Mouse (Mus musculus) gastrocnemius, adult 2 months (tissue): Measurements from ENCODE around the gene Crip2. TPM values are rescaled to one million over a fixed set of nuclear protein-coding genes. Genes with fewer than 3 reads are reported as not detected.

Experiments
- DNase-seq: peaks from one replicate; pipeline ENCODE4 v3.0.0; 2022
- H3K27ac ChIP-seq: fragments of 200-600 bp; 2 replicates; pipeline ENCODE4 v1.8.1; 2022; ENCODE audit warnings: mild to moderate bottlenecking
- H3K4me3 ChIP-seq: fragments of 200-600 bp; 2 replicates; pipeline ENCODE4 v1.8.1; 2022; ENCODE audit warnings: mild to moderate bottlenecking, moderate library complexity
- CTCF ChIP-seq: fragments of 200-600 bp; IDR thresholded peaks from 2 replicates; pipeline ENCODE4 v1.8.1; 2022; ENCODE audit warnings: antibody characterized with exemption, mild to moderate bottlenecking, moderate library complexity
- intact Hi-C: fragments of 180-260 bp; cut with DNase I; formaldehyde crosslinking; loops from one replicate; pipeline ENCODE4 v1.15.1; 2025
- total RNA-seq, 2 experiments: library from RNA; stranded (reverse); gene quantifications; 2 replicates each; pipeline ENCODE4 v1.2.3; 2021

Gene Crip2
- total RNA-seq, 2 experiments from 2014 or later: 32.4 to 41.1 TPM

DNA sequence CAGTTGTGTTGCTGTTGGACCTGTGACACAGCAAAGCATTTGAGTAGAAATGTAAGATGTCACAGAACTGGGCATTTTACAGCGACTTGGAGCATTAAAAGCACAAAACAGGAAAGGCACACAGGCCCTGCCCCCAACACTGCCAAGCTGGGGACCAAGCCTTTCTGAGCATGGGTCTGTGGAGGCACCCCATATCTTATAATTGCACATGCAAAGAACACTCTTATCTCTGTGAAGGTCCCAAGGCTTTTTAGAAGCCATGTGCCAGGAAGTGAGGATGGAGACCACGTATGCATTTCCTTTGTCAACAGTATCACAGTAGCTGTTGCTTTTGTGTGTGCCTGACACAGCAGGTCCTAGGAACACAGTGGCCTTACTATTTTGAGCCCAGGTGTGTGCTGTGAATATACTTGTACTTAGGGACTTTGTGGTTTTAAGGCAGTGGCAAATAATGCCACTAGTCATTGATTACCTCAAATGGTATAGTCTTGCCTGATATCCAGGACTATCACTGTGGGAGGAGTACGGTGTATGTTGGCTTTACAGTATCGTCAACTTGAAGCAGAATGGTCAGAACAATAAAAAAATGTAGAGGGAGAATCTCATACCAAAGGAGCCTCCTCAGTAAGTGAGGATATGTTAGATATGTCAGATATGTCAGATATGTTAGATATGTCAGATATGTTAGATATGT lies 32.5 kb upstream of the Crip2 start:
- H3K27ac ChIP-seq: peak overlapping the region; percentile 35; the same call in 1 of the 2 replicates
- no peak for DNase-seq
- H3K4me3 ChIP-seq: no peak overlapping the region
- no peak for TF ChIP-seq CTCF
- intact Hi-C loops: loop anchor here (10.0 kb wide), 1 partner anchor 233 kb away; no protein-coding TSS in a partner anchor

DNA sequence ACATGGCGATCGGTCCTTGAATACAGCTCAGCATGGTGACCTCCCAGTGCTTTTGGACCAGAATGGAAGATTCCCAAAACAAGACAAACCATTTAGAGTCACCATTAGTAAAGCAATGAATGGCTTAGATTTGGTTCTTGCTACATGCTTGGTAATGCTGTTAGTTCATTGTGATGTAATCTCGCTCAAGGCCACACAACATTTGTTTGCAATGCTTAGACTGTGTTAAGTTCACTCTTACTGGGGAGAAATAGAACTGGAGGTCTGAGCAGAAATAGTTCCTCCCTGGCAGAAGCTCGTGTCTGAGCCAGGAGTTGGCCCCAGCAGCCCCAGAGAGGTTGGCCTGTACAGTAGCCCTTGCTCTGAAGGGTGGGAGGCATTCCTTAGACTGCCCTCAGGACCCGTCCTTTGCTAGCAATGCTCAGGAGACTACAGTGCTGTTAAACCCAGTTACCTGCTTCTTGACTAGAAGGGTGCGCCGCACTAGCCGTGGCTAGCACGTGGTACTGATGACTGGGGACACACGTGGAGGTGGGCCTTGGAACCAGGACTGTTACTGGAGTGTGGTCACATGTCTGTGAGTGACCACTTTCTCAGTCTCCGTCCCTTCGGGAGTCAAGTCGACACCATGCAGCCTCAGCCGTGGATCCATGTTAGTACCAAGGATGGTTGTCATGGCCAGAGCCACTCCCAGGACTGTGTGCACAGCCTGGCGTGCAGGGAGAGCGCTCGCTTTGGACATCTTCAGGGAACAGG lies 31.3 kb upstream of the Crip2 start:
- intact Hi-C loops: loop anchor here (10.0 kb wide), 1 partner anchor 234 kb away; no protein-coding TSS in a partner anchor

DNA sequence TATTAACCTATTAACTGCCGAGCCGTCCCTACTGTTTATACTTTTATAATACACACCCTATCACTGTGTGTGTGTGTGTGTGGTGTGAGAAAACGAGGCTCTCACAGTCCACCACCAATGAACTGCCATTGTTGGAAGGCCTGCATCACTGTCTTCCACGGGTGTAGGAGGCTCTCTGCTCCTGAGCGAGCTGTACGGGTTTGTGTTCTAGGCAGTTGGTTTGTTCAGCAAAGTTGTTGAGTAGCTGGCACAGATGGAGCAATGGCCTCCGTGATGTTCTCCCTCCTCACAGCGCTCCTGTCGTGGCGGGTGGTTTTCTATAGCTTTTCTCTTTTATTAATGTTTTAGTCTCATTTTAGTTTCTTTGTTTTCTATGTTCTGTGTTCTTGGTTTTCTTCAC lies 30.2 kb upstream of the Crip2 start:
- intact Hi-C loops: loop anchor here (10.0 kb wide), 1 partner anchor 235 kb away; no protein-coding TSS in a partner anchor
- Histone ChIP-seq H3K4me3 (no peak overlapping the region), H3K27ac (no peak overlapping the region)
- DNase-seq: no peak
- TF ChIP-seq CTCF: no peak

More for the DNA sequence above, 31.3 kb upstream of the Crip2 start:
- DNase-seq: no peak
- Histone ChIP-seq H3K27ac (peak overlapping the region; percentile 13; the same call in 1 of the 2 replicates), H3K4me3 (no peak overlapping the region)
- no peak for TF ChIP-seq CTCF

DNA sequence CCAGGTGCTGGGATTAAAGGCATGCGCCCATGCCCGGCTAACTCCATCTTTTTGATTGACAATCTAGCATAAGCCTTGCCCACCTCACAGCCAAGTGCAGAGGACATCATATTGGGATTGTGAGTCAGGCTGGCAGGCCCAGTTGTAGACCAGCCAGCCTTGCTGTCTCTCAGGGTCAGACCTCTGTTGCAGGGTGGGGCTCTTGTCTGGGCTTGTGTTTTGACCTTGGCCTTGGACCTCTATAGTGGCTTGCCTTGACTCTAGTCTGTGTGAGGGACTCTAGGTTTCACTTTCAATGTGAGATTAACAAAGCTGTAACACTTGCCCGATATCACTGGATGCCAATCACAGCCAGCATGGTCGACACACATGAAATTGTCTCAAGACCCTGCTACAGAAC lies 25.9 kb upstream of the Crip2 start:
- intact Hi-C loops: no loop called here

DNA sequence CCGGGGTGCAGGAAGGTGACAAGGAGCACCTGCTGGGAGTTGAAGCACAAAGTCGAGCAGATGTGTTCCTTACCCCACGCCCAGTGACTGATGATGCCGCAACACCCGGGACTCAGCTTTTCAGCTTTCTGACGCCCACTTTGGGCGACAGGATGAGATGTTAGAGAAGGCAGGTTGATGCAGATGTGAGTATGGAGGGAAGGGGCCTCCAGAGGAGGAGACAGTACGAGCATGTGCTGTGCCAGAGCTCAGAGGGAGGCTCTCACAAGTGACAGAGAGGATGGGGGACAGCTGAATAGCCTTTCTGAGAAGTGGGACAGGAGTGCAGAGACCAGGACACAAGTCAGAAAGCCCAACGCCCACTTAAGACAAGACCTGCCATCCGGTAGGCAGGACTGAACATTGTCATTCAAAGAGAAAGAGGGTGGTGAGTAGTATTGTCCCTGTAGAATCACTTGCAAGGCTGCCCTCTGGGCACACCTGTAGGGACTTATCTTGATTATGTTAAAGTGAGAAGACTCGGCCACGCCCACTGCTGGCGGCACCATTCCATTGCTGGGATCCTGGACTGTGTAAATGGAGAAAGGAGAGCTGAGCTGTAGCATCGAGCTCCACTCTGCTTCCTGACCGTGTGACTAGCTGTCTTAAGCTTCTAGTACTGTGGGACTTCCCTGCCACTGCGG lies 25.0 kb upstream of the Crip2 start:
- DNase-seq: no peak
- no peak for TF ChIP-seq CTCF
- intact Hi-C loops: no loop called here
- Histone ChIP-seq H3K4me3 (no peak overlapping the region), H3K27ac (no peak overlapping the region)

More for the DNA sequence above, 25.9 kb upstream of the Crip2 start:
- Histone ChIP-seq H3K27ac (no peak overlapping the region), H3K4me3 (no peak overlapping the region)
- DNase-seq: no peak
- no peak for TF ChIP-seq CTCF

DNA sequence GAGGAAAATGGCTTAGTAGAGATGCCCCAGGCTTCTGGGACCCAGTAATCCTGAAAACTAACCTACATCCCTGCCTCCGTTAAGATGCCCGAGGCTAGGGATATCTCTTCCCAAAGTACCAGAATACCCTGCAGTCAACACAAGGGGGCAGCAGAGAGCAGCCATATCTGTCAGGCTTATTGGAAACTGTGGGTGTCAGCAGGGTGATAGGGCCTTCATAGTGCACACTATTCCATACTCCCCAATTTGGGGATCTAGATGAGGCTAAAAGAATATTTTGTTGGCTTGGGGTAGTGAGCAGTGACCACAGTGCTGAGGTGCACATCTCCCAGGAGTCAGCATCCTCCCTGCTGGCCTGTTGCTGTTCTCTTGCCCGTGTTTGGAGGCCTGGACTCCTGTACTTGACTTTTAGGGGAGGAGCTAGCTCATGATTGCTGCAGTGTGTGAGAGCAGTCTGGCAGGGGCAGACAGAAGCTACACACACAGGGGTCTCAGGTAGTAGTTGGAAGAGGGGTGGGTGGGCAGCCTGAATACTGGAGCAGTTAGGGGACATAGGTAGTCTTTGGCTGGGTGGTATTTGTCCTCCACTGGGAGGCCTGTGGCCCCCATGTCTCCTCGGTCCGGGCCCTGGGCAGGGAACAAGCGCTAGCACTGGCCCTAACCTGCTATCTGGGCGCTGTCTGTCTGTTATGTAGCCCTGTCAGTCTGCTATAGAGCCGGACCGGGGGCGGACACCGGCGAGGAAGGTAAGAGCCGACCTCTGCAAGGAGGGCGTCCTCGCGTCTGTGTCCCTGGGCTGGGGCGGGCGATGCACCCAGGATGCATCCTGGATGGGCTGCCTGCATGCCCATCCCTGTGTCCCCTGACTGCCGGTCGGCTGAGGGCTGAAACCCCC lies 20.3 kb upstream of the Crip2 start:
- peak; percentile 89 for DNase-seq
- peak; percentile 97 for TF ChIP-seq CTCF
- H3K27ac ChIP-seq: peak overlapping the region; percentile 4; the same call in 1 of the 2 replicates
- intact Hi-C loops: loop anchor here (1.0 kb wide), 1 partner anchor 37 kb away; the partner anchor contains the start of gene Tedc1
- H3K4me3 ChIP-seq: no peak overlapping the region

DNA sequence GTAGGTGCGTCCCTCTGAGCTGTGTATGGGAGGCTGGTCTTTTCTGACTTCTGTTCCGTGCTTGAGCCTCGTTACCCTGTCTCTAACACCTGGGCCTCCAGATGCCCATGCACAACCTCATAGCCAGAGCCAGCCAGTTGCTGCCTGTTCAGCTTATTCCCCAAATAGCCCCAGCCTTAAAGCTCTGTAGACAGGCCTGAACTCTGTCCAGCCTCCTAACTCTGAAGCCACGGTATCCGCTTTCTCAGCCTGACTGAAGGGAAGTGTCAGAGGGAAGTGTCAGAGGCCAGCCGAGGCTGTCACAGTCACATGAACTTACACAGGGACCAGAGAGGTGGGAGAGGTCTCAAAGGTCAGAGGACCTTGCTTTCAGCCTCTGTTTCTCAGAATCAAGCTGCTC lies 15.3 kb upstream of the Crip2 start:
- Histone ChIP-seq H3K27ac (peak overlapping the region; percentile 92), H3K4me3 (no peak overlapping the region)
- no peak for TF ChIP-seq CTCF
- DNase-seq: peak; percentile 82
- intact Hi-C loops: no loop called here

DNA sequence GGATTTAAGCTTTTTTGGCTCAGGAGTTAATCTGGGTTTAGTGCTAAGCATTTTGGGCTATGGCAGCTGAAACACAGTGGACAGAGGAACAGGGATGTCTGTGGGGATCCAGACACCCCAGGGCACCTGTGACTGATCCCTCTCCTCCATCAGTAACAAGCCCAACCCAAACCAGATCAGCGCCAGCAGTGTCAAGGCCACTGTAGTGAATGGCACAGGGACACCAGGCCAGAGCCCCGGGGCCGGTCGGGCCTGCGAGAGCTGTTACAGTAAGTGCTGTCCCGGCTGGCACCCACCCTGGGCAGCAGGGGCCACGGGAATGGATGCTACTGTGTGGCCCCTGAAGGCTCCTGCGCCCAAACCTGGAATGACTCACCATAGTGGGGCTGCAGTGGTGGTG lies 9.3 kb upstream of the Crip2 start:
- no peak for TF ChIP-seq CTCF
- Histone ChIP-seq H3K4me3 (no peak overlapping the region), H3K27ac (no peak overlapping the region)
- no peak for DNase-seq
- intact Hi-C loops: no loop called here

DNA sequence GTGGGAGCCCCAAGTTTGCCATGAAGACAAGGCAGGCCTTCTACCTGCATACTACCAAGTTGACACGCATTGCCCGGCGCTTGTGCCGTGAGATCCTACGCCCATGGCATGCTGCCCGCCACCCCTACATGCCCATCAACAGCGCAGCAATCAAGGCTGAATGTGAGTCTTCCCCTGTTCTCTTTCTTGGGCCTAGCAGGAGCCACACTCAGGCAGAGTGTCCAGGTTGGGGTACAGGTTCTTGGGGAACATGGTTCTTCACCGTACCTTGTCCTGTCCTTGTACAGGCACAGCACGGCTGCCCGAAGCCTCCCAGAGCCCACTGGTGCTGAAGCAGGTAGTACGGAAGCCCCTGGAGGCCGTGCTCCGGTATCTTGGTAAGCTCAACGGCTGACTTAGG lies 8.4 kb upstream of the Crip2 start:
- no peak for TF ChIP-seq CTCF
- intact Hi-C loops: no loop called here
- Histone ChIP-seq H3K27ac (peak overlapping the region; percentile 68), H3K4me3 (no peak overlapping the region)
- DNase-seq: no peak

DNA sequence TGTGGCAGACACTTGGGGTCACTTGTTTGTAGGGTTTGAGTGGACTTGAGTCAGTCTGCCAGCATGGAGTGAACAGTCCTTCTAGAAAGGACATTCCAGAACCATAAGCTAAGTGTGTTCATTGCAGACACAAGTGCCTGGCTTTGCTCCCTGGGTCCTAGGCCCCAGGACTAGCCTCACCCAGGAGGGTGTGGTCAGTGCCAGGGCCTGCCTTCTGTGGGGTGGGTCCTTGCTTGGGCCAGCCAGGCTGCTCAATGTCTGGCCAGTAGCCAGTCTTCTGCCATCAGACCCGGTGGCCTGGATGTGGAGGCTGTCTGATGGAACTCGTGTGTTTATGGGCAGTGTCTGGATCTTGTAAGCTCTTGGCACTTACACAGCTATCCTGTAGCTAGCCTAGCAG lies 7.5 kb upstream of the Crip2 start:
- intact Hi-C loops: no loop called here
- H3K4me3 ChIP-seq: no peak overlapping the region
- peak; percentile 83 for DNase-seq
- H3K27ac ChIP-seq: peak overlapping the region; percentile 68
- no peak for TF ChIP-seq CTCF

DNA sequence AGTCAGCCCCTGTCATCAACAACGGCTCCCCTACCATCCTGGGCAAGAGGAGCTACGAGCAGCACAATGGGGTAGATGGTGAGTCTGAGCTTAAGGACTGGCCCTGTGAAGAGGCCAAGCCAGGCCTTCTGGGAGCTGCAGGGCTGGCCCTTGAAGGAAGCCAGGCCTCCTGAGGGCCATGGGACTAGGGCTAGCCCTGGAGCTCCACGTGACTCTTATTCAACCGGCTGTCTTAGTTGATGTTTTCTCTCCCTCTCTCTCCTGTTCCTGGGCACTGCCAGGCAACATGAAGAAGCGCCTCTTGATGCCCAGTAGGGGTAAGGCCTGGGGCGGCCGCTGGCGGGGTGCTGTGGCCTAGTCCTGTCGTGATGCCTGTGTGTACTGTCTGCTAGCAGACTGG lies 6.8 kb upstream of the Crip2 start:
- intact Hi-C loops: no loop called here
- Histone ChIP-seq H3K27ac (peak overlapping the region; percentile 68), H3K4me3 (no peak overlapping the region; the same call in 1 of the 2 replicates)
- DNase-seq: no peak
- TF ChIP-seq CTCF: no peak

DNA sequence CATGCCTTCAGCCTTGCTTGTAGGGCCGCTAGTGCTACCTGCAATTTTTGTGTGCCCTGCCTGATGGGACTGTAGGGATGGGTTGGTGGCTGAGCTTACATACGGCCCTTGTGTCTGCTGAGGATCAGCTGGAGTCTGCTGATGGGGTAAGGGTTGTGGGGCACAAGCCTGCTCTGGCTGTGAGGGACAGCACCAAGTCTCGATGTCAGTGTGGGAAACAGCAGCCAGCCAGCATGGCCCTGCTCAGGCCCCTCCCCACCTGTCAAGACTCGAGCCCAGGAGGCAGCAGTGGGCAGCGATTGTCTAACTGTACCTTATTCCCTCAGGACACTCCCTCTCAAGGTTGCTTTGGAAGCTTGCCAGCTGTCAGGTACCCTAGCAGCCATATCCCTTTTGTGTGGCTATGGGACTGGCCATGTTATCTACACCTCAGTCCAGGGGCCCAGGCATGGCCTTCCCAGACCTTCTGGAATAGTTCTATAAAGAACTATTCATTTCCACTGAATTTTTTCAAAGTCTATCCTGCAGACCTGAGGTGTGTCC lies 6.1 kb upstream of the Crip2 start:
- intact Hi-C loops: no loop called here
- peak overlapping the region; percentile 68 for H3K27ac ChIP-seq
- no peak for DNase-seq

More for the DNA sequence above, 6.1 kb upstream of the Crip2 start:
- no peak overlapping the region for H3K4me3 ChIP-seq
- TF ChIP-seq CTCF: no peak
